Mouse (Mus musculus): ENCODE measurements around the gene Fbxl13. TPM values are rescaled to one million over a fixed set of nuclear protein-coding genes. Genes with fewer than 3 reads are reported as not detected.

Fbxl13 gene
- total and polyA plus RNA-seq, 3 experiments = 0.14 to 0.30 (median 0.19) TPM

DNA sequence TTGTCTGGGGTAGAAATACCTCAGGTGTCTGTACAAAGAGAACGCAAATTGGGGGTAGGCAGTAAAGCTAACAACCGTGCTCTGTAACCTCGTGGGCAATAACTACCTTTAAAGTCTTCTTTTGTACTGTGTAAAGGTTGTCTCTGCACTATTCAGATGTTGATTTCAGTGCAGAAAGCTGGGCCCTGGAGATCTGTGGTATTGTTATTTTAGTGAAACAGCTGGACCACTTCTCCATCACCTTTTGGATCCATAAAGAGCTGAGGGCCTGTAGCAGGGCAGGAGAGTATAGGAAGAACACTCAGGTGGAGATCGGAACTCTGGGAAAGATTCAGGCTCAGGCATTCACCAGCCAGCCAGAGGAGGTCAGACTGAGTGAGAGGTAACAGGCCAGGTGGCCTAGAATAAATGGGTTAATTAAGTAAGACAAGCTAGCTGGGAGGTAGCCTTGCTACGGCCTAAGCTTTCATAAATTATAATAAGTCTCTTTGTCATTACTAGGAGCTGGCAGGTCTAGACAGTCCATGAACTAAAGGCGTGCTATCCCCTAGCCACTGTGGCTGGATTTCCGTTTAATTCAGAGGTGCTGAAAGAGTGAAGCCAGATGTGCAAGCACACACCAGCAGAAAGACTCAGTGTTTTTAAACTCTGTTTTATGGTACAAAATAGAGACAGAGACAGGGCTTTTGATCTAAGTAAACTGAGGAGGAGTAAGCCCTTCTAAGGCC, 6.6 kb upstream of the Fbxl13 start:
- peaks cover 50 to 65% of the 10 kb centered on the region in 2 experiments for H3K36me3 ChIP-seq (replicated peaks in 1 of 2; ENCODE audit: control insufficient read depth in 1 of 2, insufficient read depth in 1 of 2, low read length in 1 of 2)
- H3K9me3 ChIP-seq (replicated peaks; ENCODE audit: low read length) = no peaks in the 10 kb centered on the region
- no peak overlapping the region for H3K9ac ChIP-seq (ENCODE audit: insufficient read depth, low read depth)
- no peak overlapping the region for H3K27ac ChIP-seq (ENCODE audit: insufficient read depth, low read depth)
- H3K27me3 ChIP-seq (replicated peaks) = no peaks in the 10 kb centered on the region
- no peak overlapping the region for H3K4me3 ChIP-seq (replicated peaks in 1 of 3; ENCODE audit: low read depth in 2 of 3, low read length in 2 of 3, poor library complexity in 1 of 3)
- no peaks in the 10 kb centered on the region for H3K79me2 ChIP-seq (replicated peaks; ENCODE audit: control insufficient read depth, extremely low read depth, insufficient read depth, poor library complexity, severe bottlenecking)
- peaks cover 4 to 21% of the 10 kb centered on the region in 2 experiments for H3K4me1 ChIP-seq (ENCODE audit: control insufficient read depth in 1 of 2, insufficient read depth in 2 of 2)
- dilution Hi-C loops (cut with MboI; ENCODE audit: extremely low pct_ligation_motif_present, extremely low pct_unique_long_range_greater_than_20kb, low sequenced_read_pairs) (no loop called here), in situ Hi-C loops (cut with MboI; ENCODE audit: low pct_ligation_motif_present, low pct_unique_long_range_greater_than_20kb, low sequenced_read_pairs) (no loop called here)
- no peak overlapping the region for H3K4me2 ChIP-seq (ENCODE audit: insufficient read depth, low read depth, poor library complexity, severe bottlenecking)
- no peak for DNase-seq (ENCODE audit: extremely low read depth)
- TF ChIP-seq POLR2AphosphoS2 (IDR thresholded peaks at IDR 0.05; ENCODE audit: low read depth, low read length) (no peak), MAZ (IDR thresholded peaks at IDR 0.05; ENCODE audit: low read depth, low read length) (no peak), EP300 (IDR thresholded peaks at IDR 0.05; ENCODE audit: low read length) (no peak), PAX5 (IDR thresholded peaks at IDR 0.05; ENCODE audit: low read length) (no peak), KAT2A (IDR thresholded peaks at IDR 0.05; ENCODE audit: insufficient replicate concordance, low read length) (no peak), MXI1 (IDR thresholded peaks at IDR 0.05; ENCODE audit: low read depth, low read length) (no peak), USF2 (conservative IDR thresholded peaks at IDR 0.05; ENCODE audit: low read depth, low read length) (no peak), CTCF (conservative IDR thresholded peaks at IDR 0.05 in 1 of 2, IDR thresholded peaks at IDR 0.05 in 1 of 2; ENCODE audit: low read depth in 2 of 2, low read length in 2 of 2) (no peak), BHLHE40 (IDR thresholded peaks at IDR 0.05; ENCODE audit: low read depth, low read length) (no peak), UBTF (IDR thresholded peaks at IDR 0.05; ENCODE audit: low read depth, low read length) (no peak), CHD2 (IDR thresholded peaks at IDR 0.05; ENCODE audit: low read length) (no peak), SMC3 (IDR thresholded peaks at IDR 0.05; ENCODE audit: low read depth, low read length) (no peak), JUND (conservative IDR thresholded peaks at IDR 0.05; ENCODE audit: low read depth, low read length) (no peak), E2F4 (IDR thresholded peaks at IDR 0.05; ENCODE audit: insufficient replicate concordance, low read depth, low read length) (no peak), RAD21 (IDR thresholded peaks at IDR 0.05; ENCODE audit: low read depth, low read length) (no peak), GABPA (IDR thresholded peaks at IDR 0.05; ENCODE audit: insufficient replicate concordance, low read depth, low read length) (no peak), RCOR1 (conservative IDR thresholded peaks at IDR 0.05; ENCODE audit: low read depth, low read length) (no peak), ZMIZ1 (IDR thresholded peaks at IDR 0.05; ENCODE audit: low read depth, low read length) (no peak), ETS1 (conservative IDR thresholded peaks at IDR 0.05; ENCODE audit: low read depth, low read length) (no peak)

DNA sequence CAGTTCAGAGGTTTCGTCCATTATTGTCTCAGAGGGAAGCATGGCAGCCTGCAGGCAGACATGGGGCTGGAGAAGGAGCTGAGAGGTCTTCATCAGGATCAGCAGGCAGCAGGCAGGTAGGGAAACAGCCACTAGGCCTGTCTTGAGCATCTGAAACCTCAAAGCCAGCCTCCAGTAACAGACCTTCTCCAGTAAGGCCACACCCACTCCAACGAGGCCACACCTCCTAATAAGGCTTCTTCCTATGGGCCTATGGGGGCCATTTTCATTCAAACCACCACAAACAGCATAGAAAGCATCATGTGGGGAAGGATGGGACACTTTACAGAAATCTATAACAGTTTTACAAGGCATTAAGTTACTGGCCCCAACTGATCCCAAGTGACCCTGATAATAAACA, 5.3 kb upstream of the Fbxl13 start:
- Histone ChIP-seq H3K9ac (ENCODE audit: insufficient read depth, low read depth) (no peak overlapping the region), H3K4me2 (ENCODE audit: insufficient read depth, low read depth, poor library complexity, severe bottlenecking) (no peak overlapping the region), H3K9me3 (replicated peaks; ENCODE audit: low read length) (no peaks in the 10 kb centered on the region), H3K36me3 (replicated peaks in 1 of 2; ENCODE audit: control insufficient read depth in 1 of 2, insufficient read depth in 1 of 2, low read length in 1 of 2) (peaks cover 45 to 59% of the 10 kb centered on the region in 2 experiments), H3K4me1 (ENCODE audit: control insufficient read depth in 1 of 2, insufficient read depth in 2 of 2) (peaks cover 4 to 28% of the 10 kb centered on the region in 2 experiments), H3K27ac (ENCODE audit: insufficient read depth, low read depth) (no peak overlapping the region), H3K4me3 (replicated peaks in 1 of 3; ENCODE audit: low read depth in 2 of 3, low read length in 2 of 3, poor library complexity in 1 of 3) (no peak overlapping the region), H3K79me2 (replicated peaks; ENCODE audit: control insufficient read depth, extremely low read depth, insufficient read depth, poor library complexity, severe bottlenecking) (no peaks in the 10 kb centered on the region; the same call in 1 of the 2 replicates), H3K27me3 (replicated peaks) (no peaks in the 10 kb centered on the region)
- in situ Hi-C loops (cut with MboI; ENCODE audit: low pct_ligation_motif_present, low pct_unique_long_range_greater_than_20kb, low sequenced_read_pairs) (no loop called here), dilution Hi-C loops (cut with MboI; ENCODE audit: extremely low pct_ligation_motif_present, extremely low pct_unique_long_range_greater_than_20kb, low sequenced_read_pairs) (no loop called here)
- TF ChIP-seq POLR2A (IDR thresholded peaks at IDR 0.05; ENCODE audit: low read depth, low read length) (no peak), SMC3 (IDR thresholded peaks at IDR 0.05; ENCODE audit: low read depth, low read length) (no peak), MXI1 (IDR thresholded peaks at IDR 0.05; ENCODE audit: low read depth, low read length) (no peak), GABPA (IDR thresholded peaks at IDR 0.05; ENCODE audit: insufficient replicate concordance, low read depth, low read length) (no peak), MAX (IDR thresholded peaks at IDR 0.05; ENCODE audit: low read length) (no peak), USF1 (IDR thresholded peaks at IDR 0.05; ENCODE audit: low read depth, low read length) (no peak)
- peak; percentile 22 for DNase-seq (ENCODE audit: extremely low read depth)

Measured in CH12.LX (cell line).